Mouse (Mus musculus) lung, postnatal 0 days (tissue): ENCODE results near the gene Gm20489.

Source experiments
- CTCF ChIP-seq: IDR thresholded peaks from 2 replicates; pipeline ENCODE4 v1.5.1; 2016; ENCODE audit warnings: antibody characterized with exemption, mild to moderate bottlenecking
- EP300 ChIP-seq: IDR thresholded peaks from 2 replicates; pipeline ENCODE4 v1.6.1; 2016; ENCODE audit warnings: antibody characterized with exemption, mild to moderate bottlenecking, control low read depth

DNA sequence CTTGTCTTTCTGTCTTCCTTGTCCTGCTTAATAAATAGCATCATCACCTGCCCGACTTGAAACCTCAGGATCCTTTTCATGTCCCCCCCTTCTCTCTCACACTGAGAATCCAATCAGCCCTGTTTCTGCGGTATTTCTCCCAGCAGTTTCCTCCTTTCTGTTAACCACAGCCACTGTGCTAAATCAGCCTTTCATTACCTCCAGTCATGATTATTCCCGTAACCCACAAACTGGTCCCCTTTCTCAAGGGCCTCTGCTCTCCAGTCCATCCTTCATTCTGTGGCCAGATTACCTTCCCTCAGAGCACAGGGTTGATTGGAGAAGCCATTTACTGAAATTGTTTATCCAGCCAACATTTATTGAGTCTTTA, at the start of gene Gm20489:
- TF ChIP-seq CTCF (no peak), EP300 (no peak)
